Comparison of ENCODE assay signal across 8 mouse cellular contexts in genomic region chr13:31820587-31821017, GRCm38 (mm10). TPM values are rescaled to one million over a fixed set of nuclear protein-coding genes. Genes with fewer than 3 reads are reported as not detected.
A peak's percentile ranks its signal among the peaks of the same experiment; 100 is the strongest.
DNase-seq lines count a peak whose midpoint lies in the region; ATAC-seq lines count a peak whose summit lies in the region.

No protein-coding gene starts in this region.

- DNase-seq in kidney, adult 11 months = peak; percentile 37
- no peak for DNase-seq in kidney, adult 8-10 months
- DNase-seq in embryo, embryonic 10 days (ENCODE audit: low spot score) = peak; percentile 87
- DNase-seq in kidney, postnatal 25 days = peak; percentile 38 to 63
- no peak for DNase-seq in frontal cortex, postnatal 14 days (ENCODE audit: low spot score in 2 of 2)
- DNase-seq in MN1 (ENCODE audit: low spot score) = no peak

- peak overlapping the region; percentile 63 for H3K9ac ChIP-seq in heart, embryonic 16.5 days (ENCODE audit: low read length)
- H3K9ac ChIP-seq in midbrain, embryonic 16.5 days (ENCODE audit: low read depth, low read length) = peak overlapping the region; percentile 47; the same call in 1 of the 2 replicates

- ATAC-seq in heart, embryonic 16.5 days (replicated peaks; ENCODE audit: extremely low read depth, insufficient read depth, low FRiP score) = peak; percentile 69
- peak; percentile 87 for ATAC-seq in midbrain, embryonic 16.5 days

- peaks cover 16% of the 10 kb centered on the region for H3K27me3 ChIP-seq in heart, embryonic 16.5 days (ENCODE audit: control insufficient read depth, insufficient read depth, low read length)
- H3K27me3 ChIP-seq in midbrain, embryonic 16.5 days (ENCODE audit: control insufficient read depth, insufficient read depth, low read depth, low read length) = peaks cover 36% of the 10 kb centered on the region

- peak overlapping the region; percentile 51 for H3K27ac ChIP-seq in heart, embryonic 16.5 days (ENCODE audit: low read length)
- no peak overlapping the region for H3K27ac ChIP-seq in midbrain, embryonic 16.5 days (ENCODE audit: low read length)

- WGBS in heart, embryonic 16.5 days = 5% methylated on average over 16 of the region's 16 CpGs
- 5% methylated on average over 16 of the region's 16 CpGs for WGBS in midbrain, embryonic 16.5 days

- H3K4me2 ChIP-seq in heart, embryonic 16.5 days (ENCODE audit: low read depth, low read length) = peak overlapping the region; percentile 69
- H3K4me2 ChIP-seq in midbrain, embryonic 16.5 days (ENCODE audit: low read length) = peak overlapping the region; percentile 55

- peaks cover 13% of the 10 kb centered on the region for H3K4me1 ChIP-seq in heart, embryonic 16.5 days (ENCODE audit: control insufficient read depth, insufficient read depth, low read length)
- peaks cover 6% of the 10 kb centered on the region; the same call in 1 of the 2 replicates for H3K4me1 ChIP-seq in midbrain, embryonic 16.5 days (ENCODE audit: control insufficient read depth, insufficient read depth, low read length)

- H3K4me3 ChIP-seq in heart, embryonic 16.5 days (ENCODE audit: low read length) = peak overlapping the region; percentile 43
- peak overlapping the region; percentile 28 for H3K4me3 ChIP-seq in midbrain, embryonic 16.5 days (ENCODE audit: low read depth, low read length)

- H3K9me3 ChIP-seq in heart, embryonic 16.5 days (replicated peaks; ENCODE audit: control insufficient read depth, low read length) = no peaks in the 10 kb centered on the region
- no peaks in the 10 kb centered on the region for H3K9me3 ChIP-seq in midbrain, embryonic 16.5 days (replicated peaks; ENCODE audit: control insufficient read depth, low read length, poor library complexity, severe bottlenecking)

- H3K36me3 ChIP-seq in heart, embryonic 16.5 days (ENCODE audit: control insufficient read depth, insufficient read depth) = no peaks in the 10 kb centered on the region
- no peaks in the 10 kb centered on the region for H3K36me3 ChIP-seq in midbrain, embryonic 16.5 days (ENCODE audit: control insufficient read depth, insufficient read depth, low read length)

RNA-seq across cellular contexts. Expression of gene Foxc1, which starts 14.2 kb away (rescaled TPM):
- 0.77 and 1.0 TPM in 2 replicates for polyA plus RNA-seq in heart, embryonic 16.5 days (2015; fragmentation: Nextera tagmentation; extraction: Ambion mirVana)
- 0.44 and 0.81 TPM in 2 replicates for polyA plus RNA-seq in midbrain, embryonic 16.5 days (2015; fragmentation: Nextera tagmentation; extraction: Ambion mirVana)

Comparison
In these comparisons a context has a peak if more than half of its experiments do, and no peak if none do; other contexts are left out.
1. DNase-seq: peak in kidney, adult 11 months (single experiment), embryo, embryonic 10 days (single experiment) and kidney, postnatal 25 days (2 of 2); none in kidney, adult 8-10 months (0 of 2), frontal cortex, postnatal 14 days (0 of 2) and MN1 (single experiment).